Mouse (Mus musculus): ENCODE measurements at regions not wholly inside any gene's neighbourhood (a gene's known extent, or its start where the extent isn't known, plus 50 kb on each side); places are given as distances from the start of the nearest gene placed in this dataset.

DNA sequence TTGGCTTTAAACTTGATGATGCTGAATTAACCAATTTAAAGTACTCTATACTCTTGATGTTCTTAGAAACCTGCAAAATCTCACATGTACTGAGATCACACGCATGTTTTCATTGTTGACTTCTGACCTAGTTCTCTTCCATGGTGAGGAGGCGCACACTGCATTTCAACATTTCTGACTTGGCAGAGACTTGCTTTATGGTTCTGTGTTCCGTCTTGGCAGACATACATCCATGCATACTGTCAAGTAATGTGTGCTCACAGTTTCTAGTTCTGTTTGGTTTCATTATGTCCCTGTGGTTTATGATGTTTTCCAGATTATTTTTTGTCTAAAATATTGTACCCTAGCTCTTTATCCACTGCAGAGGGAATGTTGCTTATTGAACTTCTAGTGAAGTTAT, 198.5 kb downstream of the Gm11077 start:
- TF ChIP-seq POLR2A (IDR thresholded peaks at IDR 0.05; ENCODE audit: insufficient read depth, low read depth, low read length): no peak
- no peak for TF ChIP-seq CTCF (IDR thresholded peaks at IDR 0.05; ENCODE audit: insufficient read depth, low read depth, low read length)

All from olfactory bulb, adult 2 months (tissue).